Mouse (Mus musculus) frontal cortex, postnatal 25 days (tissue): Measurements from ENCODE around the gene Fam126a.
"Not testable (repeated sequence)": the region's sequence is repeated elsewhere in the genome, so short reads cannot be mapped to it uniquely, and the experiment has no call there.

Experiments
- DNase-seq, 2 experiments: peaks; one replicate each; pipeline ENCODE4 v3.0.0; 2022; ENCODE audit warnings: low spot score in 2 of 2

Fam126a gene

DNA sequence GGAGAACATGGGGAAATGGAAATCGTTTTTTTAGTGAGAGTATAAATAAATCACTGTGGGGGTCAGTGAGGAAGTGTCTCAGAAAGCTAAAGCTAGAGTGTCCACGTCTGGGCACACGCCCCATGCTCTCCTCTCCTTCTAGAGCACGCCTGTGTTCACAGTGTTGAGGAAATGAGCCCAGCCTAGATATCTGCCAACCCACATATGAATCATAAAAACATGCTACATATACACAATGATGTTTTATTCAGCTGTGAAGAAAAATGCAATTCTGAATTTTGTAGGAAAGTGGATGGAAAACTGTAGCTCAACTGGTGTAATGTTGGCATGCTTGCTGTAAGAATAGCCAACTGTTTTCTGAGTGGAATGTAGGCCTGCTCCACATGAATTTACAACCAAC is 130.3 kb downstream of the Fam126a start:
- no peak for DNase-seq

DNA sequence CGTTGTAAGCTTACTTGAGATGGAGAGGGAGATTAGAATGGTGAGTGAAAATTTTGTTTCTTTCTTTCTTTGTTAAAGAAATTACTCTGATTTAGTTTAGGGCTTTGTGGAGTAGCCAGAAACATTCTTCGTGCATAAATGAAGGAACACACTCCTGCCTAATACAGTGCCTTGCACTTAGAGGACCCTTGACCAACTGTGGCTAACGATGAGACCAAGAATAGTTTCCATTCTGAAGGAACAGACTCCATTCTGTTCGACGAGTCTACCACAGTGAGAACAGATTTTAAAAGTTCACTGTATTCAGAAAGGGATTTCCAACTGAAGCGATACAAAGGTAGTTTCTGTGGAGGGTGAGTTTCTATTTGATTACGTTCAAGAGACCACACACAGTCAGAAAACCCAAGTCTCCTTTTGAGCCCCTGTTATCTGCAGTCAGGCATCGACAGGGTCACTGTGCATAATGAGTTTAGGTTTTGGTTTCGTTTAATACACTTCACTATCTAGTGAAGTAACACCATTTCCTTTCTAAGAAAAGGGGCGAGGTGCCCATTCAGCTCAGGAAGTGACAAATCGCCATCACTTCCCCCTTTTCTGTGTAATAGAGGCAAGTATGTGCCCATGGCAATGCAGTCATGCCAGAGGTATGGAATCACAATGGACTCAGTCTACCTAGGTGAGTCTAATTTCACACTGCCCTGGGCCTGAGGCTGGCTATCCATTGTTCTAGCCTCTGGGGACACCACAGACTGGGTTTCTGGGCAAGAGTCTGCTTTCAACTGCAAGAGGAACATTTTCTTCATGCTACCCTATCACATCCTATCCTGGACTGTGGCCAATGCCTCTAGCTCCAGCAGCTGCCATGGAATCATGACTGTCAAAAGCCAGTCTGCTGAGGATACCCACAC is 136.4 kb downstream of the Fam126a start:
- no peak for DNase-seq

DNA sequence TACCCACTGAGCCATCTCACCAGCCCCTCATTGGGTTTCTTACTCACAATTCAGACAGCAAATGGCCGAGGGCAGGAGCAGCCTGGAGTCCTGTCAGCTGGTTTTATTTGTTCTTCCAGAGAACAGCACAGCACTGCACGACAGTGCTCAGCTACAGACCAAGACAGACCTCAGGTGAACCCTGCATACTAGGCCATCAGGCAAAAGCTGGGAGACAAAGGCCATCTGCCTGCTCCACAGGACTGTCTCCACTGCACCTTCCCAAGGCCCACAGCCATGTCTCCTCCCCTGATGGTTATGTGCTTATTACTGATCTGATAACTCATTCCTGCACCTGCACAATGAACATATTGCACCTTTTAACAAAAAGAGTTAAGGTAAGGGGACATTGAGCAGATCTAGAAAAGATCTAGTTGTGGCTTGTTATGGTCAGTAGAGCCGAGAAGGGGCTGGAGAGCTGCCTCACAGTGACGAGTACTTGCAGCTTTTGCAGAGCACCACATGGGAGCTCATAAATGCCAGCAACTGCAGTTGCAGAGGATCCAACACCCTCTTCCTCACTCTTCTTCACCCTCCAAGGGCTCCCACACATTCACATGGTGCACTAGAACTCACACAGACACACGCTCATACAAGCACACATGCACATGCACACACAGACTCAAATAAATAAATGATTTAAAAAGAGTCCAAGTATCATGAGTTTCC is 137.2 kb downstream of the Fam126a start:
- DNase-seq: no peak

DNA sequence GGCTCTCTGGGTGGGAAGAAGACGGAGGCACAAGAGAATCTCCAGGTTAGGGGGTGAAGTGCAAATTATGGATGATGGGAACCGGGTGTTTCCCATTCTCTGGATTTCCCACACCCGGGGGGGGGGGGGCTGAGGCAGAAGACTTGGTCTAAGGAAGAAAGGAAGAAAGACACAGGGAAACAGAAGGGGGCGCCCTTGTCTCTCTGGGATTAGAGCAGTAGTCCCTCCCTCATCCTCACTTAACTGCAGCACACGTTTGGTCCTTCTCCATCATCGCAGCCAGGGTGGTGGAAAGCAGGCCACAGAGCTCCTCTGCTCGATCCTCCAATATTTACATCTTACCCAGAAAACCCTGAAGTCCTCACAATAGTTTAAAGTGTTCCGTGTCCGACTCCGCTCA is 139.8 kb downstream of the Fam126a start:
- peak; percentile 45 to 60 for DNase-seq

DNA sequence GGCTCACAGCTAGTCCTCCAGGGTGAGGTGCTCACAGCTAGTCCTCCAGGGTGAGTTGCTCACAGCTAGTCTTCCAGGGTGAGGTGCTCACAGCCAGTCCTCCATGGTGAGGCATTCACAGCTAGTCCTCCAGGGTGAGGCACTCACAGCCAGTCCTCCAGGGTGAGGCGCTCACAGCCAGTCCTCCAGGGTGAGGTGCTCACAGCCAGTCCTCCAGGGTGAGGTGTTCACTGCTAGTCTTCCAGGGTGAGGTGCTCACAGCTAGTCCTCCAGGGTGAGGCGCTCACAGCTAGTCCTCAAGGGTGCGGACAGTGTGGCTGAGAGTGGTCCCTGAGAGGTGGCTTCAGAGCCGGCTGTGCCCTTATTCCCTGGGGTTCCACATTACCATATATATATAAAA is 141.0 kb downstream of the Fam126a start:
- DNase-seq: no peak

DNA sequence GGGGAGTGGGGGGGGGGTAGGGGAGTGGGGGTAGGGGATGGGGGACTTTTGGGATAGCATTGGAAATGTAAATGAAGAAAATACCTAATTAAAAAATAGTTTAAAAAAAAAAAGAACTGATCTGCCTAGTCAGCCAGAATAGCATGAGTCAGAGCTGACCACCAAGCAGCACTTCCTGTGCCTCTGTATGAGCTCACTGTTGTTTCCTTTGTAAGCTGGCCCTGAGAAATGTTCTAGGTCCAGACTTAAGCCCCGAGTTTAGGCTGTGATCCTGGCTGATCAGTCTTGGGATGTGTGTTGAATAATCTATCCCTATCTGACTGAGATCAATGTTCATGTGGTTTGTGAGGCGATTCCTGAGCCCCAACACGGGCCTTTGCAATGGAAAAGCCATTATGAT is 143.4 kb downstream of the Fam126a start:
- DNase-seq: no peak

DNA sequence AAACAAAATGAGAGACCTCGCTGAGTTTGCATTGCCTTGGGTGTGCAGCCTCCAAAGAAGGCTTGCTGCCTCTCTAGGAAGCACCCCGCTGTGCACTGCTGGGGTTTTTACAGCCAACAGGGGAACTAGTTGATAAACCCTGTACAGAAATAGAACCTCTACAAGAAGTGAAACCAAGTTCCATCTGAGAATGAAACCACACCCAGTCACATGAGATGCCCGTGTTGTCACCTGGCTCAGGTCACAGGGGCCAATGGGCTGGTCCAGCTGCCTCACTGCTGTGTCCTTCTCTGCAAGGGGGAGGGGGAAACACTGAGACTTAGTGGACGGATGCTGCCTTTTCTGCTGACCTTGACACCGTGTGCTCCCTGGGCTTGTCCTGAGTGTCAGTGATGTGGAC is 156.0 kb downstream of the Fam126a start:
- no peak for DNase-seq

DNA sequence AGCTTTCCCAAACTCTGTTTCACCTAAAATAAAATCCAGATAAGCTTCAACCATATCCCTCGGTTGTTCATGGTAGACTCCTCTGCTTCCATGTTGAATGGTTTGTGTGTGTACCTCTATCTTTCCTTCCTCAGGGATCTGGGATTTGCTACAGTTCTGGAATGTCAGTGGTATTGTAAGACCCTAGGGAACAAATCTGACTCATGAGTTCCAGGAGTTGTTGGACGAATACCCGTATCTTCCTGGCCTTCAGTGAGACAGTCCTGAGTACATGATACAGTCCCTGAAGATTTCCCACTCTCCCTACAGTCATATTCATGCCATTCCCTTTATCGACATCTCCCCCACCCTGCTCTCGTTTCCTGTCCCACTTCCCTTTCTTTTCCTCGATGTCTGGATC is 157.9 kb downstream of the Fam126a start:
- no peak for DNase-seq

DNA sequence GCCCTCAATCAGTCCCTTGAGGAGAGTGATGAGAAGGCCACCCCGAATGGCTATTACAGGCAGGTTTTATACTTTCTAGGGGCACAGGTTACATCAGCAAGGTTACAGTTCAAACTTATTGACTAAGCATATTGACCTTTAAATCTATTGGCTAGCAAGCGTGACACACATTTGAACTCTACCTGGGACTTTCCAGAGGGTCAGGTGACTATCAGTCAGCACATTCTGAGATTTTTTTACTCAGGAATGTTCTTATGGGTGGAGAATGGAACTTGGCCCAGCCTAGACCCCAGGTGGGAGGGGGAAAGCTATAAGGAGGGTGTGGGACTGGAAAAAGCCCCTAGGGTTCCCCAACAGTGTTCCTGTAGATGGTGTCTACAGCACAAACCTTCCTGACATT is 159.2 kb downstream of the Fam126a start:
- DNase-seq: not testable (repeated sequence)

DNA sequence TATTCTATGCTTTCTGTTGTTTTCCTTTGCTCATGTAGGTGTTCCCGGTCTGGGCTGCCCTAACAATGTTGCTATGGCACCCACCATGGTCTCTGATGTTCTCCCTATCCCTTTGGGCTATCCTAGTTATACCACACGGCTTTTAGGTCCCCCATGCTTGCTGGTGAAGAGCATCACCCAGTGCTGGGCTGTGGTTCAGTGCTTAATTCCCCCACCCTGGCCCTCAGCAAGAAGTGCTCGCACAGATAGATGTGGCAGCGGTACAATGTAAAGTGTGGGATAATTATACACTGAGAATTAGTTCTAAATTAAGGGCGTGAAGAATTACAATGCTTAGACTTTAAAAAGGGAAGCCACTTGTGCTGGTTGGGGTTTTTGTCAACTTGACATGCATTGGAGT is 164.5 kb downstream of the Fam126a start:
- no peak for DNase-seq
